Mouse (Mus musculus) lung, postnatal 25 days (tissue): ENCODE data around the gene Fat3.

Experiments used
- DNase-seq: peaks from one replicate; pipeline ENCODE4 v3.0.0; 2022; ENCODE audit warnings: low spot score

Fat3 gene

GRCm38 (mm10) chr9:16026054-16026453, 475.0 kb downstream of the Fat3 start:
- DNase-seq: no peak

- DNase-seq: no peak
Observed at GRCm38 (mm10) chr9:16024706-16025105, 476.4 kb downstream of the Fat3 start.

GRCm38 (mm10) chr9:16014115-16014514, 487.0 kb downstream of the Fat3 start:
- DNase-seq: no peak

GRCm38 (mm10) chr9:16011382-16011781, 489.7 kb downstream of the Fat3 start:
- no peak for DNase-seq

- DNase-seq: no peak
Observed at GRCm38 (mm10) chr9:16007516-16007915, 493.6 kb downstream of the Fat3 start.

- no peak for DNase-seq
Observed at GRCm38 (mm10) chr9:16002991-16003390, 498.1 kb downstream of the Fat3 start.

GRCm38 (mm10) chr9:15994762-15995161, 506.3 kb downstream of the Fat3 start:
- DNase-seq: no peak

GRCm38 (mm10) chr9:15994177-15994576, 506.9 kb downstream of the Fat3 start:
- no peak for DNase-seq

- no peak for DNase-seq
Observed at GRCm38 (mm10) chr9:15992158-15992846, 508.8 kb downstream of the Fat3 start.

GRCm38 (mm10) chr9:15978317-15978716, 522.8 kb downstream of the Fat3 start:
- DNase-seq: no peak

- peak; percentile 2 for DNase-seq
Observed at GRCm38 (mm10) chr9:15976959-15977663, 524.0 kb downstream of the Fat3 start.

- no peak for DNase-seq
Observed at GRCm38 (mm10) chr9:15975999-15976398, 525.1 kb downstream of the Fat3 start.

GRCm38 (mm10) chr9:15972201-15972600, 528.9 kb downstream of the Fat3 start:
- no peak for DNase-seq

GRCm38 (mm10) chr9:15971393-15971792, 529.7 kb downstream of the Fat3 start:
- no peak for DNase-seq

- DNase-seq: no peak
Observed at GRCm38 (mm10) chr9:15964198-15964597, 536.9 kb downstream of the Fat3 start.

GRCm38 (mm10) chr9:15962886-15963285, 538.2 kb downstream of the Fat3 start:
- DNase-seq: no peak

GRCm38 (mm10) chr9:15958224-15958787, 542.8 kb downstream of the Fat3 start:
- no peak for DNase-seq

GRCm38 (mm10) chr9:15957816-15958215, 543.3 kb downstream of the Fat3 start:
- no peak for DNase-seq

- no peak for DNase-seq
Observed at GRCm38 (mm10) chr9:15955147-15955782, 545.8 kb downstream of the Fat3 start.

- DNase-seq: no peak
Observed at GRCm38 (mm10) chr9:15954338-15954704, 546.8 kb downstream of the Fat3 start.

- no peak for DNase-seq
Observed at GRCm38 (mm10) chr9:15953585-15954337, 547.3 kb downstream of the Fat3 start.

- no peak for DNase-seq
Observed at GRCm38 (mm10) chr9:15948086-15948485, 553.0 kb downstream of the Fat3 start.
